Mouse (Mus musculus) megakaryocyte, adult 5-6 weeks (primary cell): ENCODE measurements around the gene Ttc16. TPM values are rescaled to one million over a fixed set of nuclear protein-coding genes. Genes with fewer than 3 reads are reported as not detected.
A peak's percentile ranks its signal among the peaks of the same experiment; 100 is the strongest.

Experiments used
- ATAC-seq: 2 replicates; pipeline ENCODE4 v1.8.0; 2016; ENCODE audit warnings: mild to moderate bottlenecking, inconsistent platforms; ENCODE audit not compliant: poor library complexity, severe bottlenecking
- total RNA-seq, 2 experiments: library from RNA; stranded (forward) in 1 of 2; stranded (reverse) in 1 of 2; fragments of 153-499, 151-499 nt in 1 of 2; fragments of 221-1000, 200-1000 nt in 1 of 2; gene quantifications; 2 replicates each; pipeline versions ENCODE4 v1.2.3 to v1.2.4; 2015 to 2017

Gene Ttc16
- total RNA-seq (2015), result not detected in 2 replicates
- not detected in 2 replicates for total RNA-seq (2017)

- peak; percentile 98 for ATAC-seq
Measured at GRCm38 (mm10) chr2:32775359-32776074, at the start of gene Ttc16, which contains the start of gene Ptrh1. Gene Ttc16, minus strand, starts transcription at chr2:32775633. Gene Ptrh1, plus strand, starts transcription at chr2:32775786.

- no peak for ATAC-seq
Measured at GRCm38 (mm10) chr2:32824778-32825177, 49.3 kb upstream of the Ttc16 start.

GRCm38 (mm10) chr2:32824181-32824580 lies 48.7 kb upstream of the Ttc16 start:
- ATAC-seq, result no peak

- ATAC-seq, result no peak
Measured at GRCm38 (mm10) chr2:32823579-32824154, 48.2 kb upstream of the Ttc16 start.

GRCm38 (mm10) chr2:32823153-32823552 lies 47.7 kb upstream of the Ttc16 start:
- no peak for ATAC-seq

- ATAC-seq, result no peak
Measured at GRCm38 (mm10) chr2:32822643-32823042, 47.2 kb upstream of the Ttc16 start.

GRCm38 (mm10) chr2:32821041-32821802 lies 45.8 kb upstream of the Ttc16 start:
- ATAC-seq, result no peak

- no peak for ATAC-seq
Measured at GRCm38 (mm10) chr2:32818208-32818607, 42.8 kb upstream of the Ttc16 start.

- ATAC-seq, result no peak
Measured at GRCm38 (mm10) chr2:32817589-32817988, 42.2 kb upstream of the Ttc16 start.

- no peak for ATAC-seq
Measured at GRCm38 (mm10) chr2:32816946-32817581, 41.6 kb upstream of the Ttc16 start.

- no peak for ATAC-seq
Measured at GRCm38 (mm10) chr2:32816497-32816896, 41.1 kb upstream of the Ttc16 start.

GRCm38 (mm10) chr2:32811959-32812358 lies 36.5 kb upstream of the Ttc16 start:
- no peak for ATAC-seq

GRCm38 (mm10) chr2:32808816-32809566 lies 33.6 kb upstream of the Ttc16 start:
- ATAC-seq, result no peak

- ATAC-seq, result no peak
Measured at GRCm38 (mm10) chr2:32798251-32798962, 23.0 kb upstream of the Ttc16 start.

- no peak for ATAC-seq
Measured at GRCm38 (mm10) chr2:32795748-32796418, 20.4 kb upstream of the Ttc16 start.

GRCm38 (mm10) chr2:32791297-32791696 lies 15.9 kb upstream of the Ttc16 start:
- no peak for ATAC-seq

- no peak for ATAC-seq
Measured at GRCm38 (mm10) chr2:32788581-32788980, 13.1 kb upstream of the Ttc16 start.

GRCm38 (mm10) chr2:32787176-32787575 lies 11.7 kb upstream of the Ttc16 start:
- no peak; the same call in 1 of the 2 replicates for ATAC-seq

GRCm38 (mm10) chr2:32784048-32784681 lies 8.7 kb upstream of the Ttc16 start, which contains the start of gene Cfap157:
Gene Cfap157, minus strand, starts transcription at chr2:32784428.
- no peak for ATAC-seq
